Comparison of ENCODE assay signal across 8 mouse cellular contexts in the genomic region with DNA sequence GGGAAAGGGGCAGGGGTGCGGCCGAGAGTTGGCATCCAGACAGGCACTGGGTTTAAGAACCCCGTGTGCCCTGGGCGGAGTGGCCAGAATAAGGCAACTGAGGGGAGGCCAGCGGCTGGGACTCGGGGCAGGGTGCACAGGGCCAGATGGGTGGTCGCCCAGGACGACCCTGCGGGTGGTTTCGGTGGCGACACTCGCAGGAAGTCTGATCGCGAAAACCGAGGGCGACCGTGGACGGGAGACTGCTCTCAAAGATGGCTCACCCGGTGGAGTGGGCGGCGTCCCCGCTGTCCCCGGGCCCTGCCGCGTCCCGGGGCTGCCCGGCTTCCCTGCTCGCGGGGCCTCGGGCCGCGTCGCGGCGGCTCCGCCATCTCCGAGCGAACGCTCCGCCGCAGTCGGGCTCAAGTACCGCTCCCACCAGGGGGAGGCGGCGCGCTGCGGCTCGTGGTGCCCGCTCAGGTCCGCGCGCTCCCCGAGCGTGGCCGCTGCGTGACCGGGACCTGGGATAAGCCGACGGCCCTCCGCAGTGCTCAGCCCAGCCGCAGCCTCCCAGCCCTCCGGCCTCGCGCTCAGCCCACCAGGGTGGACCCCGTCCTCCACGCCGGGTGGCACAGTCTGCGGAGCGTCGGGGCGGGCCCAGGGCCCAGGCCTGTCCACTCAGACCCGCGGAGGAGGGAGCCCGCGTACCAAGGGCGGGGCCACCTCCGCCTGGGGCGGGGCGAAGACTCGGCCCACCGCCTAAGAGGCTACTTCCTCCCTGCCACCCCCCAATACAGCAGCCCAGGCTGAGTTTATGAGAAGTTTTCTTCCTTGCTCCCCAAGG. TPM values are rescaled to one million over a fixed set of nuclear protein-coding genes. Genes with fewer than 3 reads are reported as not detected.
DNase-seq lines count a peak whose midpoint lies in the region; ATAC-seq and TF ChIP-seq lines count a peak whose summit lies in the region.

Ndst2 (minus strand) TSS at position 611 of the 823 bp plus-strand sequence.

- peak within 1 kb of the TSS; percentile 88 for H3K27ac ChIP-seq in cortical plate, adult 2 months (ENCODE audit: insufficient read depth, low read length)

- no peaks in the 10 kb centered on the region for H3K27me3 ChIP-seq in megakaryocyte, embryonic 14.5 days (replicated peaks)

- peak; percentile 93 for ATAC-seq in activated CD4-positive, CD25-positive, alpha-beta regulatory T cell, adult 4 months

- TF ChIP-seq CTCF in cortical plate, adult 2 months (IDR thresholded peaks at IDR 0.05; ENCODE audit: extremely low read depth, insufficient read depth, low read length): no peak

- H3K9me3 ChIP-seq in megakaryocyte, embryonic 14.5 days: no peaks in the 10 kb centered on the region

- H3K36me3 ChIP-seq in megakaryocyte, embryonic 14.5 days (replicated peaks; ENCODE audit: low read length): peaks cover 76% of the 10 kb centered on the region

- H3K4me1 ChIP-seq in cortical plate, adult 2 months (ENCODE audit: control insufficient read depth, insufficient read depth, low read length): peaks cover 1% of the 10 kb centered on the region; the same call in 1 of the 2 replicates
- H3K4me1 ChIP-seq in megakaryocyte, embryonic 14.5 days: peaks cover 52% of the 10 kb centered on the region

- DNase-seq in gastrocnemius, adult 8-10 months (ENCODE audit: low spot score in 2 of 2): peak; percentile 83 to 85
- DNase-seq in hindlimb bud, embryonic 11.5 days (ENCODE audit: extremely low spot score, low read depth, low spot score): peak; percentile 42
- peak; percentile 70 to 80 for DNase-seq in left cerebral cortex, adult 8-10 months (ENCODE audit: low spot score in 2 of 2)
- peak; percentile 89 to 90 for DNase-seq in right cerebral cortex, postnatal 10 days (ENCODE audit: low spot score in 2 of 2)
- DNase-seq in urinary bladder, postnatal 25 days (ENCODE audit: low spot score): peak; percentile 78

- H3K4me3 ChIP-seq in cortical plate, adult 2 months (ENCODE audit: insufficient read depth, low read length): peak within 1 kb of the TSS; percentile 85
- H3K4me3 ChIP-seq in megakaryocyte, embryonic 14.5 days (replicated peaks): peak within 1 kb of the TSS; percentile 98

- TF ChIP-seq POLR2A in cortical plate, adult 2 months (IDR thresholded peaks at IDR 0.05; ENCODE audit: extremely low read depth, insufficient read depth, low read length): 0 out of 2 replicates have a peak, but pooled peaks have one; percentile 35

RNA-seq across cellular contexts. Expression of gene Ndst2, which starts in this region (rescaled TPM):
- 10 to 100 TPM in 1 of 2 experiments, 1 to 10 TPM in 1; 9.0 to 12.0 TPM for polyA plus RNA-seq in activated CD4-positive, CD25-positive, alpha-beta regulatory T cell, adult 4 months (2017; shearing (Covaris generic))
- 22.9 and 26.7 TPM in 2 replicates for polyA plus RNA-seq in cortical plate, adult 2 months (2012; rRNA removed)
- 1 to 10 TPM; 4.6 to 9.3 (median 6.6) TPM for total RNA-seq in gastrocnemius, adult 8-10 months (2022)
- 10 to 100 TPM; 17.3 to 22.4 (median 20.1) TPM for total RNA-seq in left cerebral cortex, adult 8-10 months (2022)
- polyA plus RNA-seq in megakaryocyte, embryonic 14.5 days (2012; ENCODE audit: insufficient read depth, low replicate concordance): 4.0 and 4.1 TPM in 2 replicates

Comparison
In these comparisons a context has a peak if more than half of its experiments do, and no peak if none do; other contexts are left out.
1. Peak in every context shown above with its lines: DNase-seq, ATAC-seq, H3K4me3 ChIP-seq and H3K27ac ChIP-seq.